Mouse (Mus musculus) lung, postnatal 25 days (tissue): Measurements from ENCODE around the gene Spg20.
A peak's percentile ranks its signal among the peaks of the same experiment; 100 is the strongest.

ENCODE experiments used
- DNase-seq: peaks from one replicate; pipeline ENCODE4 v3.0.0; 2022; ENCODE audit warnings: low spot score

The Spg20 gene

DNA sequence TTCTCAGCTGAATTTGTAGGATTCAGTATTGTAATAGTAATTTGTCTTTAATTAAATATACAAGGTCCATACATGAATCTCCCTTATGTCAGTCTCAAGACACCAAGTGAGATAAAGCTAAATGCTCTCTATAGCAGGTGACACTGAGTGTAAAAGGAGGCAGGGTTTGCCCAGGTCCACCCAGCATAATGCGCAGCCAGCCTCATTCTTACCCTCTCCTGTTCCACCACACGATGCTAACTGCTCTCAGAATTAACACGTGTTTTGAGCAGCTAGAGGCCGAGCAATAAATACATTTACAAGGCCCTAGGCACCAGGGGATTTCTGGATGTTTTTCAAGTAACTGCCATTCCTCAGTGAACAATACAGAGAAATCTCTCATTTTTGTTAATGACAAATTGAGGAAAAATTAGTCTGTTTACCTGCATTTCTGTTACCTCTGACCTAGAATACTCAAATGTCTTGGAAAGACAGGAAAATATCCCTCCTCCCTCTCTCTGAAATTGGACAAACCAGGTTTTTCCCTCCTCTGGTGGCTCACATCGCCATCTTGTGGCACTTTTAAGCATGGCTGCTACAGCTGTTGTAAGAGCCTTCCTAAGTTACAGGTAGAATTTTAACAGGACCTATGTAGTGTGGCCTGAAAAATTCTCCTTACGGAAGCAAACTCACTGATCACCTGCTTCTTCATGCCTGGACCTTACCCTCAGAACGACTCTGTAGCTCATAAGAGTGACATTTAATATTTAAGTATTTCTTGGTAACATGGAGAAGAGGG is 39.9 kb downstream of the Spg20 start:
- peak; percentile 32 for DNase-seq

DNA sequence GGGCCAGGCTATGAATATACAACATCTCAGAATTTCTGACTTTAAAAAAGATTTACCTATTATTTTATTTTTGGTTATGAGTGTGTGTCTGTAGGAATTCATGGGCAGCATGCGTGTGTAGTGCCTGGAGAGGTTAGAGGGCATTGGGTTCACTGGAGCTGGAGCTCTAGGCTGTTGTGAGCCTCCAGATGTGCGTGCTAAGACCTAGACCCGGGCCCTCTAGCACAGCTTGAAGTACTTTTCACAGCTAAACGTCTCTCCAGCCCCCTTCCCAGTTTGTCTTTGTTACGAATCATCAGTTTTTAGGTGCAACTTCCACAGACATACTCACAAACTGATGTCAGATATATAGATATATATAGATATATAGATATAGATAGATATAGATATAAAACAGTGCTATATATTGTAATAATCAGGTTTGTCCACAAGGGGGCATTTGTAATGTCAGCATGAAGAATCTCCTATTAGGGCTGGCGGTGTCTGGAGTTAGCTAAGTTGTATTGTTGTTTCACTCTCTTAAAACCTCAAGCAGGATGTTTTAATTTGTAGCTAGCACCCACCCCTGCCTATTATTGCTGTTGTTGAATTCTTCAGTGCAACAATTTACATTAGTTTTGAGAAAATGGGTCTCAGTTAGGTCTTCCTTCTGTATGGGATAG is 40.9 kb downstream of the Spg20 start:
- DNase-seq = peak; percentile 10

DNA sequence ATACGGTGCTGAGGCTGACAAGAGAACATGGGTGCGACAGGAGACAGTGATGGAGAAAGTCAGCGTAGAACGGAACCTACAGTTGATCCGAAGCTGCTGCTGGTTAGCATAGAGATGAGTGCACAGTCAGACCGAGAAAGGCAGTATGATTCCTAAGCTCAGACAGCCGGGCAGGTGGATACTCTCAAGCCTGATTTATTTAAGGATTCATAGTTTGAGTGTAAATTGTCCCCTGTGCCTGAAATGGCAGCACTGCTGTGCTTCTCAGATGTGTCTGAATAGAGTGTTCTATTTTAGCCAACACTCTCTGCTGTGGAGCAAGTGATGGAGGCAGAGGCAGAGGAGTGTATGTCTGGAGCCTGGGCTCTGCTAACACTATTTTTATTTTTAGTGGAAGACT is 42.3 kb downstream of the Spg20 start:
- DNase-seq = no peak

DNA sequence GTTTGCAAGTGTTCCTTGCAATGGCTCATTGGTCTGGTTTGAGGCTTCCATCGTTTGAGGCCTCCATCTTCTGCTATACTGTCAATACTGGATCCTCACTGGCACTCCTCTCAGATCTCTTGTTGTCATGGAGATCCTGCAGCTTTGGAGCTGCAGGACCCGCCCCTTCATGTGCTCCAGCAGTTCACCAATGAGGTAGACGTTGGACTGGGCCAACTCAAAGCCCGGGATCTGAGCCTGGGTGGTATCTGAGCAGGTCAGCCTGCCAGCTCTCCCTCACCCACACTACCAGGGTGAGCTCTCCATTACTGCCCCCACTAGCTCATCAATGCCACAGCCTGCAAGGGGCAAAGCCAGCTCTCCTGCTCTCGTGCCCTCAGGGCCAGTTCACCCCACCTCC is 45.5 kb downstream of the Spg20 start:
- DNase-seq = no peak

DNA sequence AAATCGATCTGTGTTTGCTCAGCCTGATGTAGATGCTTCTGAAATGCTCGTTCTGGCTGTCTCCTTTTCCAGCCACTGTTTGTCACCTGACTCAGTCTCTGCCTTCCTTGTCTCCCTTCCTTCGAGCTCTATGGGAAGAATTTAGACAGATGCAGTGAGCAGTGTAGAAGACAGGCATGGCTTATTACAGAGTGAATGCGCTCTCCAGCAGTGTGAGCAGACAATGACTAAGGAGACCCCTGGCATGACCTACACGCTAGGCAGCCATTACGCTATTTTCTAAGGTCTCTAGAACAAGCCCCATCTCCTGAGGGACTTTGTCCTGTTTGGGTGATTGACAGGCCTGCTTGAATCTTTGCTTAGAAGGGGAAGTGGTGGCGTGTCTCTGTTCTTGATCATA is 49.2 kb downstream of the Spg20 start:
- DNase-seq = no peak

DNA sequence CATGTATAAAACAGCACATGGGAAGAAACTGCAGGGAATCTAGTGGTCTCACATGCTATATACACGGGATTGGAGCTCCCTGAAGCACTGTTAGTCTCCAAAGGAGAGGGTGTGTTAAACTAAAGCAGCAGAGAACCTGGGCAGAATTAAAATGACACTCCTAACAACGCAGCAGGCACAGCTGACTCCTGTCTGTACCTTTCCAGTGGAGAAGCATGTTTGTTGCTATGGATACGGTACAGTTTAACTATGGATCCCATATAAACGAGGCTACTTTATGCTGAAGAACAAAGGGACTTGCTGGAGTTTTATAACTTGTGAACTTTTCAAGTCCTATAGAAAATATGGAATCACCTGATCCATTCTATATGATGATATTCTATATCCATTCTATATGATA is 51.6 kb downstream of the Spg20 start:
- DNase-seq = no peak

DNA sequence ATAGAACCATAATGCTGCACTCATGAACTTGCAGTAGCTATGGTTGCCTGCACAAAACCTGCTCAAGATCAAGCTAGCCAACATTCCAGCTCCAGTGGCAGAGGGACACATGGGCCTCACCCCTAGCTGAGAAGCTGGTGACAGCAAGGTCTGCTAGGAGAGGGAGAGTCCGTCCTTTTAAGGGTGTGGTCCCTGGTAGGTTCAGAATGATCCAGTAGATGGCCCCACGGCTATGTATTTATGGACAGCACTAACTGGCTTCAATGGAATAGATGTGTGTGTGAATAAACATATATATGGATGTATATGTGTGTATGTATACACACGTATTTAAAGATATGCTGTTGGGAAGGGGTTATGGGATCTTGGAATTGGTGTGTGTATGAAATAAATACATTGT is 60.6 kb downstream of the Spg20 start:
- DNase-seq = no peak

DNA sequence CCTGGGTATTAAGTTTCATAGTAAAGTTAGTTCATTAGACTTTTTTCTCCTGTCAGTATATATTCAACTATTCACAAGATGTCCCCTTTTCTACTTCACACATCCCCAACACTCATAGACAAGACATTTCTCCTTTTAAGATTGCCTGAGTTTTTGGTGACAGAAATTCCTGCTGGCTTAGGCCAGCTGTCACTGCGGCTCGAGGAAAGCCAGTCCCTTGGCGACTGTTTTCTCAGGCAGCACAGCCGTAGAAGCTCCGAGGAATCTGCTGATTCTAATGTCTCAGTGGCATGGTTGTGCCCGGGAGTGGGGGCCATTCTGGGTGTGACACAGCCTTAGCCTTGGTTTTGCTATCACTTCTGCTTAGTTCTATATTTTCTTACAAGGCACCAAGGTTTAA is 65.4 kb downstream of the Spg20 start:
- DNase-seq = no peak

DNA sequence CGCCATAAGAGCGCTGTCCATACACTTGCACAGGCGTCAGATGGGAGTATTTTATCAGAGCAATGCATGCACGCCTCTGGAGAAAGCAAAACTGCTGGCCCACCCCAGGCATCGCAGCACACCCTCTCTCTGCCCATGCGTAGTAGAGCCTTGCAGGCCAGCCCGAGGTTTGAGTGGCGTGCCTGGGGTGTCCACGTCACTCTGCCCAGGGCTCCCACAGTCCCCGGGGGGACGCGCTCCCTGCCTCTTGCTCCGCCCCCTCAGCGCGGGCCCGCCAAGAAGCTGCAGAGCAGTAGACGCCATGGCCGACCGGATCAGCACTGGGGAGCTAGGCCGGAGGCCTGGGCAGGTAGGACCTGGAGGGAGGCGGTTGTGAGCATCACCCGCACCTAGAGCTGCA is 69.9 kb downstream of the Spg20 start, which contains the start of gene Sohlh2:
Gene Sohlh2 (plus strand): TSS at position 263 of the 400 bp plus-strand sequence.
- no peak for DNase-seq
